ENCODE assay signal across 27 mouse cellular contexts in the genomic region with DNA sequence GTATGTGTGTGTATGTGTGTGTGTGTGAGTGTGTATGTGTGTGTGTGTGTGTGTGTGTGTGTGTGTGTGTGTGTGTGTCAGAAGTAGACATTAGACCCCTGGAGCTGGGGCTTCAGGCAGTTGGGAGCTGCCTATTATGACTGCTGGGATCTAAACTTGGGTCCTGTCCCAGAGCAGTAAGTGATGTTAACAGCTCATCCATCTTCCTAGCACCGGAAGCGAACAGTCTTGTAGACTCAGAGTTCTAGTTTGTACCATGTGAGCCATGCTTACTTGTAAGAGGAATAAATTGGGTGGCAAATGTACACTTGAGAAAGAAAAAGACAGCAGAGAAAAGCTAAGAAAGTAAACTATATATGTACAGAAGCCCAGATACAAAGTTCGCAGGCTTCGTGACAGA.
A peak's percentile ranks its signal among the peaks of the same experiment; 100 is the strongest.
DNase-seq lines count a peak whose midpoint lies in the region; ATAC-seq and TF ChIP-seq lines count a peak whose summit lies in the region.
"Had no signal": no experiment of that assay in that cellular context is flagged by ENCODE, and none has a peak within 500 bp of the region (broad histone marks: within the 10 kb centered on the region; RNA-seq: fewer than 3 reads in every experiment).

No protein-coding gene starts in this region.

- DNase-seq in lung, embryonic 14.5 days = peak; percentile 94
- no peak for DNase-seq in lung, adult 18-20 months
- peak; percentile 51 for DNase-seq in lung, postnatal 14 days
- DNase-seq in lung, postnatal 4 days = peak; percentile 42 to 48
- no peak for DNase-seq in heart, adult 11 months
- no peak for DNase-seq in cerebellum, postnatal 4 days (ENCODE audit: low spot score in 2 of 2)
- DNase-seq: adrenal gland, postnatal 10 days; adrenal gland, postnatal 36 days; B cell, adult 2 months; cerebellum, adult 18-20 months; cerebellum, adult 9-10 months; cerebellum, postnatal 25 days; gastrocnemius, adult 2 months; gastrocnemius, postnatal 14 days; heart, adult 18-20 months; heart, postnatal 14 days; heart, postnatal 4 days had no signal

- ATAC-seq in lung, embryonic 14.5 days (ENCODE audit: insufficient read depth) = peak; percentile 99
- peak; percentile 96 for ATAC-seq in lung, embryonic 16.5 days (ENCODE audit: low read depth)
- ATAC-seq: forebrain, embryonic 13.5 days; forebrain, embryonic 16.5 days; hindbrain, postnatal 0 days; Patski had no signal

- no peaks in the 10 kb centered on the region for H3K36me3 ChIP-seq in lung, embryonic 14.5 days (ENCODE audit: insufficient read depth)
- no peaks in the 10 kb centered on the region for H3K36me3 ChIP-seq in lung, embryonic 16.5 days (ENCODE audit: control insufficient read depth, insufficient read depth, low read length)
- H3K36me3 ChIP-seq: forebrain, embryonic 10.5 days; G1E; heart, embryonic 13.5 days had no signal

- no peaks in the 10 kb centered on the region for H3K27me3 ChIP-seq in lung, embryonic 14.5 days (ENCODE audit: insufficient read depth, low read length)
- H3K27me3 ChIP-seq in lung, embryonic 16.5 days (ENCODE audit: control insufficient read depth, insufficient read depth, low read depth, low read length) = no peaks in the 10 kb centered on the region
- H3K27me3 ChIP-seq: CH12.LX; forebrain, embryonic 13.5 days; heart, embryonic 13.5 days; Patski had no signal

- no peaks in the 10 kb centered on the region for H3K4me1 ChIP-seq in lung, embryonic 14.5 days (ENCODE audit: insufficient read depth)
- no peaks in the 10 kb centered on the region for H3K4me1 ChIP-seq in lung, embryonic 16.5 days (replicated peaks; ENCODE audit: control insufficient read depth, insufficient read depth, low read length)
- H3K4me1 ChIP-seq: forebrain, embryonic 10.5 days; forebrain, embryonic 13.5 days; heart, embryonic 13.5 days had no signal

- no peak overlapping the region for H3K9ac ChIP-seq in lung, embryonic 14.5 days
- no peak overlapping the region for H3K9ac ChIP-seq in lung, embryonic 16.5 days (ENCODE audit: low read length)
- H3K9ac ChIP-seq: forebrain, embryonic 13.5 days; heart, embryonic 13.5 days; hindbrain, embryonic 14.5 days had no signal

- 40% methylated on average over 4 of the region's 4 CpGs for WGBS in lung, embryonic 14.5 days
- 42% methylated on average over 4 of the region's 4 CpGs for WGBS in lung, embryonic 16.5 days

- H3K4me2 ChIP-seq in lung, embryonic 14.5 days = no peak overlapping the region
- H3K4me2 ChIP-seq in lung, embryonic 16.5 days (ENCODE audit: low read depth, low read length) = no peak overlapping the region
- H3K4me2 ChIP-seq: forebrain, embryonic 13.5 days; heart, embryonic 13.5 days; hindbrain, embryonic 14.5 days had no signal

- H3K27ac ChIP-seq in lung, embryonic 14.5 days (ENCODE audit: low read depth) = peak overlapping the region; percentile 9; the same call in 1 of the 2 replicates
- H3K27ac ChIP-seq in lung, embryonic 16.5 days (ENCODE audit: low read length) = peak overlapping the region; percentile 42; the same call in 1 of the 2 replicates
- H3K27ac ChIP-seq: forebrain, embryonic 10.5 days; forebrain, embryonic 13.5 days; gastrocnemius, adult 2 months; heart, embryonic 13.5 days; hindbrain, embryonic 14.5 days; hindbrain, postnatal 0 days had no signal

- no peak for TF ChIP-seq CTCF in lung, embryonic 14.5 days (IDR thresholded peaks at IDR 0.05; ENCODE audit: low read depth)

- H3K9me3 ChIP-seq in lung, embryonic 14.5 days (ENCODE audit: low read depth, low read length) = no peaks in the 10 kb centered on the region
- no peaks in the 10 kb centered on the region for H3K9me3 ChIP-seq in lung, embryonic 16.5 days (ENCODE audit: control insufficient read depth, low read length)
- H3K9me3 ChIP-seq: forebrain, embryonic 10.5 days; forebrain, embryonic 13.5 days had no signal

- H3K4me3 ChIP-seq in lung, embryonic 14.5 days (ENCODE audit: low read depth, low read length) = no peak overlapping the region
- H3K4me3 ChIP-seq in lung, embryonic 16.5 days (ENCODE audit: low read length) = no peak overlapping the region
- H3K4me3 ChIP-seq: forebrain, embryonic 10.5 days; forebrain, embryonic 13.5 days; gastrocnemius, adult 2 months; heart, embryonic 13.5 days had no signal

Comparison
In these comparisons a context has a peak if more than half of its experiments do, and no peak if none do; other contexts are left out.
1. DNase-seq: peak in lung, embryonic 14.5 days (single experiment), lung, postnatal 14 days (single experiment) and lung, postnatal 4 days (2 of 2); none in lung, adult 18-20 months (0 of 2), heart, adult 11 months (single experiment) and cerebellum, postnatal 4 days (0 of 2).